Mouse (Mus musculus) neural tube, embryonic 12.5 days (tissue): ENCODE measurements at regions not wholly inside any gene's neighbourhood (a gene's known extent, or its start where the extent isn't known, plus 50 kb on each side); places are given as distances from the start of the nearest gene placed in this dataset.
"Not testable (repeated sequence)": the region's sequence is repeated elsewhere in the genome, so short reads cannot be mapped to it uniquely, and the experiment has no call there.

Experiments used
- ATAC-seq: fragments of 200-750 bp; cut with Nextera tagmentation; 2 replicates; pipeline ENCODE4 v1.8.0; 2017; ENCODE audit warnings: low read depth, mild to moderate bottlenecking, moderate TSS enrichment, moderate library complexity; ENCODE audit not compliant: low FRiP score
- H3K27ac ChIP-seq: fragments of 300-500 bp; sonication (generic); 2 replicates; pipeline ENCODE4 v1.5.1; 2016
- H3K27me3 ChIP-seq: fragments of 300-500 bp; sonication (generic); replicated peaks from 2 replicates; pipeline ENCODE4 v1.6.1; 2016; ENCODE audit warnings: mild to moderate bottlenecking
- H3K36me3 ChIP-seq: fragments of 300-500 bp; sonication (generic); 2 replicates; pipeline ENCODE4 v1.6.1; 2016; ENCODE audit warnings: mild to moderate bottlenecking
- H3K4me1 ChIP-seq: fragments of 300-500 bp; sonication (generic); 2 replicates; pipeline ENCODE4 v1.6.1; 2016
- H3K4me2 ChIP-seq: fragments of 300-500 bp; sonication (generic); replicated peaks from 2 replicates; pipeline ENCODE4 v1.6.1; 2016; ENCODE audit warnings: mild to moderate bottlenecking
- H3K4me3 ChIP-seq: fragments of 300-500 bp; sonication (generic); 2 replicates; pipeline ENCODE4 v1.5.1; 2016
- H3K9ac ChIP-seq: fragments of 300-500 bp; sonication (generic); 2 replicates; pipeline ENCODE4 v1.6.1; 2016; ENCODE audit warnings: mild to moderate bottlenecking
- H3K9me3 ChIP-seq: fragments of 300-500 bp; sonication (generic); 2 replicates; pipeline ENCODE4 v1.6.1; 2016; ENCODE audit warnings: mild to moderate bottlenecking
- WGBS: fragments of 180-500 bp; shearing (Covaris S2); methylation state at CpG from one replicate; pipeline ENCODE4 v1.1.7; 2016; 5-methylcytosine and 5-hydroxymethylcytosine counted together

DNA sequence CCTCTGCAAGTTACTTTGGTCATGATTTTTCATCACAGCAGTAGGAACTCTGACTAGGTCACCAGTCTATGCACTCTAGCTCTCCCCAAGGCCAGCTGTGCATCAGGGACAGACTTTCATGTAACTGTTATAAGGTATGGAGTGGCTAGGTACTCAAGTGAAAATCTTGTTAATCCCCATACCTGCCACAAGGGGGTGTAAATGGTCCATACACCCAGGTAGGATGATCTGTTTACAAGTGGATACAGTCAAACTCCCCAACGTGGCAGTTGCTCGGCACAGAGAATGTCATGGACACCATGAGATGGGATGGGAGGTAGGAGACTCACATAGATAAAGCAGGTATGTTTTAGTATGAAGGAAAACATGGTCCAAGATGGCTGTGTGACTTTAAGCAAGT, 187.2 kb upstream of the 5730507C01Rik start:
- H3K9ac ChIP-seq, ATAC-seq, H3K4me3 ChIP-seq, H3K36me3 ChIP-seq, H3K27me3 ChIP-seq, H3K4me2 ChIP-seq, H3K27ac ChIP-seq, H3K4me1 ChIP-seq: not testable (repeated sequence)
- WGBS = 85% methylated on average over 2 of the region's 2 CpGs
- H3K9me3 ChIP-seq = peaks cover 51% of the 10 kb centered on the region

DNA sequence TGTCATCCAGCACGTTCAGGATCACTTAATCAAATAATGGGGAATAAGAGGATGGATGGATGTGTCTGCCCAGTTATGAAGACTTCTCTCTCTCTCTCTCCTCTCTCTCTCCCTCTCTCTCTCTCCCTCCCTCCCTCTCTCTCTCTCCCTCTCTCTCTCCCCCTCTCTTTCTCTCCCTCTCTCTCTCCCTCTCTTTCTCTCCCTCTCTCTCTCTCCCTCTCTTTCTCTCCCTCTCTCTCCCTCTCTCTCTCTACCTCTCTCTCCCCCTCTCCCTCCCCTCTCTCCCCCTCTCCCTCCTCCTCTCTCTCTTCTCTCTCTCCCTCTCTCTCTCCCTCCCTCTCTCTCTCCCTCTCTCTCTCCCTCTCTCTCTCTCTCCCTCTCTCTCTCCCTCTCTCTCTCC, 167.6 kb upstream of the 5730507C01Rik start:
- not testable (repeated sequence) for H3K9ac ChIP-seq, H3K27ac ChIP-seq, H3K27me3 ChIP-seq, ATAC-seq, H3K36me3 ChIP-seq, H3K4me3 ChIP-seq, H3K4me1 ChIP-seq, H3K4me2 ChIP-seq
- 80% methylated on average over 1 of the region's 1 CpGs for WGBS
- H3K9me3 ChIP-seq = peaks cover 32% of the 10 kb centered on the region

DNA sequence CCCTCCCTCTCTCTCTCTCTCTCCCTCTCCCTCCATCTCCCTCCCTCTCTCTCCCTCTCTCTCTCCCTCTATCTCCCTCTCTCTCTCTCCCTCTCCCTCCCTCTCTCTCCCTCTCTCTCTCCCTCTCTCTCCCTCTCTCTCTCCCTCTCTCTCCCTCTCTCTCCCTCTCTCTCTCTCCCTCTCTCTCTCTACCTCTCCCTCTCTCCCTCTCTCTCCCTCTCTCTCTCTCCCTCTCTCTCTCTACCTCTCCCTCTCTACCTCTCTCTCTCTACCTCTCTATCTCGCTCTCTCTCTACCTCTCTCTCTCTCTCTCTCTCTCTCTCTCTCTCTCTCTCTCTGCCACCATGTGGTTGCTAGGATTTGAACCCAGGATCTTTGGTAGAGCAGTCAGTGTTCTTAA, 167.2 kb upstream of the 5730507C01Rik start:
- ATAC-seq, H3K27me3 ChIP-seq, H3K36me3 ChIP-seq, H3K9ac ChIP-seq, H3K4me1 ChIP-seq, H3K4me2 ChIP-seq, H3K27ac ChIP-seq, H3K4me3 ChIP-seq: not testable (repeated sequence)
- no CpG with 5 or more reads among the region's 1 CpGs for WGBS
- peaks cover 32% of the 10 kb centered on the region for H3K9me3 ChIP-seq

DNA sequence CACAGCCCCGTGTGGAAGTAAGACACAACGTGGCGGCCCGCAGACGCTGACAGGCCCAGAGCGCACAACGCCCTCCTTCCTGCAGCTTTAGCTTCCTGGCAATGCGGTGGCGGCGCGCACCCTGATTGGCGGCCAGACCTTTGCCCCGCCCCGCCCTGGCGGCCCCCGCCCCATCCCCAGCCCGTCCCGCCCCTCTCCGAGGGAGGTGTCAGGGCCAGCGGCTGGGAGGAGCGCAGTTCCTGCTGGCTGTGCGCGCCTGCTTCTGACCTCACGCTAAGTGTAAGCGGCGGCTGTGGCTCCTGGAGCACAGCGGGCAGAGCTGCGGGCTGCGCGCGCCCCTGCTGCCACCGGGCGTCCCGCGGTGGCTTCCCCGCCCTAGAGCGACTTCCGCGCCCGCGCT, 127.1 kb upstream of the 5730507C01Rik start:
- Histone ChIP-seq H3K36me3 (no peaks in the 10 kb centered on the region), H3K27me3 (no peaks in the 10 kb centered on the region), H3K27ac (no peak overlapping the region), H3K4me2 (no peak overlapping the region), H3K4me1 (no peaks in the 10 kb centered on the region), H3K4me3 (no peak overlapping the region), H3K9ac (no peak overlapping the region), H3K9me3 (peaks cover 45% of the 10 kb centered on the region)
- 8% methylated on average over 36 of the region's 41 CpGs for WGBS
- ATAC-seq = no peak

DNA sequence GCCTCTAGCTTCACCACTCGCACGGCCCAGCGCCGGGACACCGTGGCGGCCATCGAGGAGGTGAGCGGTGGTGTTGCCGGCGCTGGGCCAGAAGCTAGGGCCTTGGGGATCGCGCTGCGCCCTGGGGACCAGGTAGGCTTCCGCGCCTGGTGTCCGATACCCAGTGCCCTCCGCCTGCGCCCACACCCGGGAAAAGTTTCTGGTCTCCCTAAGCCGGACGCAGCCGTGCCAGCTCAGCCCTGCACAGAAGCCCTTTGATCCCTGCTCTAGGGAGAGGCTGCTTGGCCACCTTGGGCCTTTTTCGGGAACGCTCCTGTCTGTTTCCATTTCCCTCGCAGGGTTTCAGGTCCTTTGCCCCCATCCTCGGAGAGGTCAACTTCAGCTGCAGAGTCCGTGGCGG, 126.5 kb upstream of the 5730507C01Rik start:
- Histone ChIP-seq H3K9ac (no peak overlapping the region), H3K4me3 (no peak overlapping the region), H3K27me3 (no peaks in the 10 kb centered on the region), H3K4me2 (no peak overlapping the region), H3K36me3 (no peaks in the 10 kb centered on the region), H3K4me1 (no peaks in the 10 kb centered on the region), H3K9me3 (peaks cover 45% of the 10 kb centered on the region), H3K27ac (no peak overlapping the region)
- WGBS = 27% methylated on average over 28 of the region's 28 CpGs
- no peak for ATAC-seq
